Mouse (Mus musculus) MEL (cell line): ENCODE results near the gene Tgm4. TPM values are rescaled to one million over a fixed set of nuclear protein-coding genes. Genes with fewer than 3 reads are reported as not detected.

ENCODE experiments used
- DNase-seq: peaks from one replicate; pipeline ENCODE4 v3.0.0; 2011; ENCODE audit warnings: low read depth, low spot score
- H3K27ac ChIP-seq: 2 replicates; pipeline ENCODE4 v1.5.1; 2012; ENCODE audit warnings: low read depth, mild to moderate bottlenecking, control low read depth, low read length, moderate library complexity; ENCODE audit not compliant: control insufficient read depth
- H3K27me3 ChIP-seq, 2 experiments: fragments of 150-350 bp in 1 of 2; sonication (generic) in 1 of 2; 2 replicates each; pipeline ENCODE4 v1.6.1; 2012; ENCODE audit warnings: low read length in 2 of 2, mild to moderate bottlenecking in 2 of 2, improper control_type of control experiment in 1 of 2, moderate library complexity in 1 of 2; ENCODE audit not compliant: insufficient read depth in 2 of 2, control insufficient read depth in 1 of 2
- H3K36me3 ChIP-seq, 2 experiments: 2 replicates each; pipeline ENCODE4 v1.6.1; 2012 to 2014; ENCODE audit warnings: low read length in 2 of 2, improper control_type of control experiment in 1 of 2, inconsistent platforms in 1 of 2, mild to moderate bottlenecking in 1 of 2; ENCODE audit not compliant: insufficient read depth in 2 of 2, control insufficient read depth in 1 of 2
- H3K4me1 ChIP-seq, 2 experiments: fragments of 150-350 bp in 1 of 2; sonication (generic) in 1 of 2; 2 replicates each; pipeline ENCODE4 v1.6.1; 2012; ENCODE audit warnings: low read length in 2 of 2, improper control_type of control experiment in 1 of 2, mild to moderate bottlenecking in 1 of 2; ENCODE audit not compliant: insufficient read depth in 2 of 2, control insufficient read depth in 1 of 2
- H3K4me3 ChIP-seq, 2 experiments: fragments of 150-350 bp in 1 of 2; sonication (generic) in 1 of 2; 2 replicates each; pipeline ENCODE4 v1.5.1; 2012; ENCODE audit warnings: low read depth in 2 of 2, low read length in 2 of 2, mild to moderate bottlenecking in 2 of 2, moderate library complexity in 2 of 2, control low read depth in 1 of 2, improper control_type of control experiment in 1 of 2; ENCODE audit not compliant: control insufficient read depth in 1 of 2, insufficient read depth in 1 of 2
- H3K79me2 ChIP-seq: 2 replicates; pipeline ENCODE4 v1.6.1; 2012; ENCODE audit warnings: mild to moderate bottlenecking, low read length, moderate library complexity; ENCODE audit not compliant: control insufficient read depth, poor library complexity, insufficient read depth
- H3K9ac ChIP-seq: 2 replicates; pipeline ENCODE4 v1.6.1; 2012; ENCODE audit warnings: low read depth, mild to moderate bottlenecking, control low read depth, low read length, moderate library complexity; ENCODE audit not compliant: control insufficient read depth, poor library complexity, severe bottlenecking
- H3K9me3 ChIP-seq: fragments of 150-350 bp; sonication (generic); replicated peaks from 2 replicates; pipeline ENCODE4 v1.6.1; 2012; ENCODE audit warnings: mild to moderate bottlenecking, low read length, improper control_type of control experiment, moderate library complexity; ENCODE audit not compliant: insufficient read depth
- CHD1 ChIP-seq: IDR thresholded peaks from 2 replicates; pipeline ENCODE4 v1.6.1; 2012; ENCODE audit warnings: low read depth, mild to moderate bottlenecking, inconsistent platforms, low read length, improper control_type of control experiment
- CTCF ChIP-seq, 3 experiments: IDR thresholded peaks in 2 of 3; conservative IDR thresholded peaks in 1 of 3; 2 replicates each; pipeline ENCODE4 v1.5.1; 2011 to 2012; ENCODE audit warnings: low read length in 3 of 3, low read depth in 2 of 3, mild to moderate bottlenecking in 2 of 3, improper control_type of control experiment in 1 of 3, inconsistent platforms in 1 of 3, mixed read lengths in 1 of 3, moderate library complexity in 1 of 3; ENCODE audit not compliant: control insufficient read depth in 1 of 3, insufficient read depth in 1 of 3, poor library complexity in 1 of 3, severe bottlenecking in 1 of 3
- ELF1 ChIP-seq: IDR thresholded peaks from 2 replicates; pipeline ENCODE4 v1.6.1; 2014; ENCODE audit warnings: low read depth, mild to moderate bottlenecking, inconsistent platforms, low read length, improper control_type of control experiment, moderate library complexity
- ETS1 ChIP-seq: IDR thresholded peaks from 2 replicates; pipeline ENCODE4 v1.6.1; 2012; ENCODE audit warnings: low read depth, mild to moderate bottlenecking, inconsistent platforms, low read length, improper control_type of control experiment, moderate library complexity
- MAFK ChIP-seq: IDR thresholded peaks from 2 replicates; pipeline ENCODE4 v1.6.1; 2011; ENCODE audit warnings: low read depth, mild to moderate bottlenecking, low read length, improper control_type of control experiment, borderline replicate concordance
- MEF2A ChIP-seq: IDR thresholded peaks from 2 replicates; pipeline ENCODE4 v1.6.1; 2014; ENCODE audit warnings: low read depth, mild to moderate bottlenecking, inconsistent platforms, low read length, improper control_type of control experiment; ENCODE audit not compliant: poor library complexity, insufficient replicate concordance, severe bottlenecking; ENCODE audit errors: extremely low read depth
- NELFE ChIP-seq: IDR thresholded peaks from 2 replicates; pipeline ENCODE4 v1.6.1; 2011; ENCODE audit warnings: low read depth, low read length, improper control_type of control experiment
- NRF1 ChIP-seq: IDR thresholded peaks from 2 replicates; pipeline ENCODE4 v1.6.1; 2014; ENCODE audit warnings: low read depth, mild to moderate bottlenecking, inconsistent platforms, low read length, improper control_type of control experiment, moderate library complexity; ENCODE audit not compliant: poor library complexity, insufficient read depth, severe bottlenecking
- TAL1 ChIP-seq: IDR thresholded peaks from 2 replicates; pipeline ENCODE4 v1.6.1; 2012; ENCODE audit warnings: mild to moderate bottlenecking, inconsistent platforms, low read length, moderate library complexity, mixed read lengths
- TBP ChIP-seq: IDR thresholded peaks from 2 replicates; pipeline ENCODE4 v1.8.0; 2011; ENCODE audit warnings: low read depth, low read length, improper control_type of control experiment
- UBTF ChIP-seq: IDR thresholded peaks from 2 replicates; pipeline ENCODE4 v1.6.1; 2012; ENCODE audit warnings: low read depth, mild to moderate bottlenecking, inconsistent platforms, low read length, improper control_type of control experiment, moderate library complexity, borderline replicate concordance; ENCODE audit not compliant: insufficient read depth
- USF2 ChIP-seq, 2 experiments: IDR thresholded peaks; 2 replicates each; pipeline ENCODE4 v1.6.1; 2011 to 2012; ENCODE audit warnings: improper control_type of control experiment in 2 of 2, low read length in 2 of 2, borderline replicate concordance in 1 of 2, inconsistent platforms in 1 of 2, low read depth in 1 of 2, mild to moderate bottlenecking in 1 of 2; ENCODE audit not compliant: insufficient read depth in 1 of 2
- ZC3H11A ChIP-seq: IDR thresholded peaks from 2 replicates; pipeline ENCODE4 v1.6.1; 2012; ENCODE audit warnings: low read depth, mild to moderate bottlenecking, inconsistent platforms, low read length, improper control_type of control experiment
- ZKSCAN1 ChIP-seq: IDR thresholded peaks from 2 replicates; pipeline ENCODE4 v1.6.1; 2012; ENCODE audit warnings: low read depth, mild to moderate bottlenecking, inconsistent platforms, low read length, improper control_type of control experiment, moderate library complexity
- polyA plus RNA-seq, 2 experiments: library from polyadenylated mRNA; stranded (reverse) in 1 of 2; unstranded in 1 of 2; fragments of >175 nt in 1 of 2; fragments of >200 nt in 1 of 2; gene quantifications; 2 replicates each; pipeline versions ENCODE4 v1.2.1 to v1.2.4; 2012; ENCODE audit warnings: low replicate concordance in 2 of 2, low read depth in 1 of 2; ENCODE audit not compliant: insufficient read length in 2 of 2, insufficient read depth in 1 of 2, missing spikeins in 1 of 2
- total RNA-seq: library from RNA; depleted of rRNA; stranded (reverse); fragments of 300-350 nt; gene quantifications from 2 replicates; pipeline ENCODE4 v1.2.3, GENCODE M21; 2012

Tgm4 gene
- total and polyA plus RNA-seq, 3 experiments = 0.42 to 0.96 TPM; not detected in 1

DNA sequence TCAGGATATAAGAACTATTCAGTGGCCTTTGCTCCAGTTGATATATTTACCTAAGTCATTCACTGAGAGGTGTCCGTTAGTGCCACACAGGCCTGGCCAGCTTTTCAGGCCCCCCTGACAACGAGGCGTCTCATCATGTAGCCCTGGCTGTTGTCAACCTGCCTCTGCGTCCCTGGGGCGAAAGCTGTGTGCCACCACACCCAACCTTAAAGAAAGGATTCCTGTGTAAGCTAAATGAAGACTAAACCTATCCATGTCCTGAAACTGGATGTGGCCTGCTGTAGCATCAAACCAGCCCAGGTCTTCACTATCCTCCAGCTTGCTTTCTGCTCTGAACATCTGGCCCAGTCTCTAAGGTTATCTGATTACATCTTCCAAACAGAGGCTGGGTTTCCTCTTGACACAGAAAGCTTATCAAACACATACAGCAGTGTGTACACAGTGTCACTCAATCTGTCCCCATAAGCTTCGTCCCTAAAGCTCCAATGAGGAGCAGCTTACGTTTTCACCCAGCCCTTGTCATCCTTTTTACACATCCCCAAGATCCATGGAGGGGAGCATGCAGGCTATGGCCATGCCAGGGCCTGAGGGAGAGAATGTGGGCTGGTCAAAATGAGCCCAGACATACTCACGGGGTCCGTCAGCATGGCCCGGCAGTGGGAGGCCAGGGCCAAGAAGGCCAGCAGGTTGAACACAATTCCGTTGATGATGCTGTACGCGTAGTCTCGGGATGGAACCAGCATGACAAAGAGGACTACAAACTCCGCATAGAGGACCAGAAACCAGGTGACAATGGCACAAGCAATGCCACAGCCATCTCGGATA, 65.3 kb downstream of the Tgm4 start:
- no peaks in the 10 kb centered on the region for H3K9me3 ChIP-seq

DNA sequence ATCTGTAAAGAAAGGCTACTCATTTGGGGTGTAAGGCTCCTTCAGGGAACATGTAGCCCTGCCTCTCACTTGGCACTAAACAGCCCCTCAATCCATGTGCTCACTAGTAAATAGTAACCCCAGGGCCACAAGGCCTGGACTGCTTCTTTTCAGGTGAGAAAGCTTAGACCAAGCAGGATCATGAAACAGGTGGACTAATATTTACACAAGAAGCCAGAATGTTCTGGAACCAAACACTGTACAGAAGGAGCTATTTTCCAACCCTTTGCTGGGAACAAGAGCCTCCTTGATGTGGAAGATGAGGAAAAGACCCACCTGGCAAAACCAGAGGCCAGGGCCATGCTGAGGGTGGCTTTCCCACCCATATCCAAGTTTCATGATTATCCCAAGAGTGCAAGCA, 68.9 kb downstream of the Tgm4 start:
- H3K4me1 ChIP-seq = no peaks in the 10 kb centered on the region
- no peak overlapping the region for H3K9ac ChIP-seq
- H3K4me3 ChIP-seq = no peak overlapping the region
- DNase-seq = no peak
- H3K27ac ChIP-seq = no peak overlapping the region
- H3K79me2 ChIP-seq = peaks cover 10% of the 10 kb centered on the region
- no peaks in the 10 kb centered on the region for H3K27me3 ChIP-seq
- TF ChIP-seq ELF1 (no peak), NELFE (no peak), MEF2A (no peak), UBTF (no peak), ETS1 (no peak), USF2 (IDR thresholded peaks at IDR 0.05; ENCODE audit: borderline replicate concordance in 1 of 2, insufficient read depth in 1 of 2, low read depth in 1 of 2, low read length in 2 of 2) (no peak), CTCF (IDR thresholded peaks at IDR 0.05 in 2 of 3, conservative IDR thresholded peaks at IDR 0.05 in 1 of 3; ENCODE audit: control insufficient read depth in 1 of 3, insufficient read depth in 1 of 3, low read depth in 2 of 3, low read length in 3 of 3, poor library complexity in 1 of 3, severe bottlenecking in 1 of 3) (no peak), TBP (no peak), ZKSCAN1 (no peak), NRF1 (no peak), ZC3H11A (no peak)
- no peaks in the 10 kb centered on the region for H3K9me3 ChIP-seq
- H3K36me3 ChIP-seq = peaks cover 0 to 19% of the 10 kb centered on the region in 2 experiments; a peak in 2 of 4 replicates

More for the DNA sequence above, 65.3 kb downstream of the Tgm4 start:
- H3K36me3 ChIP-seq = peaks cover 0 to 21% of the 10 kb centered on the region in 2 experiments; a peak in 2 of 4 replicates
- TF ChIP-seq TAL1 (peak; percentile 13; the same call in 1 of the 2 replicates), NRF1 (no peak), CHD1 (no peak), MAFK (no peak), TBP (no peak)
- peak; percentile 11 for DNase-seq
- no peaks in the 10 kb centered on the region for H3K4me1 ChIP-seq
- no peak overlapping the region for H3K9ac ChIP-seq
- H3K27ac ChIP-seq = no peak overlapping the region
- peaks cover 8% of the 10 kb centered on the region; the same call in 1 of the 2 replicates for H3K79me2 ChIP-seq
- H3K4me3 ChIP-seq = no peak overlapping the region
- no peaks in the 10 kb centered on the region for H3K27me3 ChIP-seq
